ENCODE assay signal across 8 mouse cellular contexts in genomic region chr5:143395649-143396048, GRCm38 (mm10). TPM values are rescaled to one million over a fixed set of nuclear protein-coding genes. Genes with fewer than 3 reads are reported as not detected.
DNase-seq lines count a peak whose midpoint lies in the region; ATAC-seq and TF ChIP-seq lines count a peak whose summit lies in the region.

No protein-coding gene starts in this region.

- WGBS in forebrain, postnatal 0 days, result 48% methylated on average over 2 of the region's 2 CpGs
- 39% methylated on average over 2 of the region's 2 CpGs for WGBS in forebrain, embryonic 12.5 days
- WGBS in liver, postnatal 0 days (ENCODE audit: insufficient replicate concordance), result 41% methylated on average over 2 of the region's 2 CpGs

- H3K4me2 ChIP-seq in forebrain, postnatal 0 days (ENCODE audit: low read depth), result no peak overlapping the region
- H3K4me2 ChIP-seq in forebrain, embryonic 12.5 days, result no peak overlapping the region
- H3K4me2 ChIP-seq in liver, postnatal 0 days (ENCODE audit: low read depth, low read length), result no peak overlapping the region

- no peak for TF ChIP-seq POLR2A in testis, adult 2 months (IDR thresholded peaks at IDR 0.05; ENCODE audit: control insufficient read depth, low read depth, low read length)

- H3K4me1 ChIP-seq in forebrain, postnatal 0 days (ENCODE audit: insufficient read depth), result no peaks in the 10 kb centered on the region
- no peaks in the 10 kb centered on the region for H3K4me1 ChIP-seq in forebrain, embryonic 12.5 days
- H3K4me1 ChIP-seq in testis, adult 2 months (ENCODE audit: control insufficient read depth, insufficient read depth, low read length), result no peaks in the 10 kb centered on the region
- H3K4me1 ChIP-seq in liver, postnatal 0 days (ENCODE audit: insufficient read depth), result no peaks in the 10 kb centered on the region

- H3K36me3 ChIP-seq in forebrain, postnatal 0 days (ENCODE audit: insufficient read depth), result no peaks in the 10 kb centered on the region
- H3K36me3 ChIP-seq in forebrain, embryonic 12.5 days (replicated peaks), result no peaks in the 10 kb centered on the region; the same call in 1 of the 2 replicates
- no peaks in the 10 kb centered on the region for H3K36me3 ChIP-seq in testis, adult 2 months (ENCODE audit: control insufficient read depth, insufficient read depth, low read length)
- no peaks in the 10 kb centered on the region for H3K36me3 ChIP-seq in liver, postnatal 0 days (replicated peaks; ENCODE audit: insufficient read depth, low read length)

- TF ChIP-seq CTCF in forebrain, postnatal 0 days (IDR thresholded peaks at IDR 0.05; ENCODE audit: low read depth), result peak; percentile 48
- peak; percentile 32; the same call in 1 of the 2 replicates for TF ChIP-seq CTCF in testis, adult 2 months (IDR thresholded peaks at IDR 0.05; ENCODE audit: control insufficient read depth, insufficient read depth, insufficient replicate concordance, low read depth, low read length)
- TF ChIP-seq CTCF in liver, postnatal 0 days (IDR thresholded peaks at IDR 0.05; ENCODE audit: low read depth), result peak; percentile 84

- H3K27me3 ChIP-seq in forebrain, postnatal 0 days (ENCODE audit: insufficient read depth, low read length), result no peaks in the 10 kb centered on the region
- no peaks in the 10 kb centered on the region for H3K27me3 ChIP-seq in forebrain, embryonic 12.5 days
- no peaks in the 10 kb centered on the region for H3K27me3 ChIP-seq in testis, adult 2 months (ENCODE audit: control insufficient read depth, insufficient read depth, low read length)
- H3K27me3 ChIP-seq in liver, postnatal 0 days (ENCODE audit: insufficient read depth, low read length), result no peaks in the 10 kb centered on the region

- H3K27ac ChIP-seq in forebrain, postnatal 0 days (ENCODE audit: low read depth, low read length), result no peak overlapping the region
- no peak overlapping the region for H3K27ac ChIP-seq in forebrain, embryonic 12.5 days
- no peak overlapping the region for H3K27ac ChIP-seq in testis, adult 2 months (ENCODE audit: control insufficient read depth, insufficient read depth, low read depth, low read length)
- H3K27ac ChIP-seq in liver, postnatal 0 days (ENCODE audit: low read depth), result no peak overlapping the region

- no peak for ATAC-seq in forebrain, postnatal 0 days
- no peak for ATAC-seq in forebrain, embryonic 12.5 days (ENCODE audit: low FRiP score)
- no peak for ATAC-seq in liver, postnatal 0 days

- no peak overlapping the region for H3K4me3 ChIP-seq in forebrain, postnatal 0 days (ENCODE audit: low read depth, low read length)
- no peak overlapping the region for H3K4me3 ChIP-seq in forebrain, embryonic 12.5 days (replicated peaks)
- no peak overlapping the region for H3K4me3 ChIP-seq in testis, adult 2 months (ENCODE audit: control insufficient read depth, low read depth, low read length)
- H3K4me3 ChIP-seq in liver, postnatal 0 days (ENCODE audit: low read depth, low read length), result no peak overlapping the region

- no peak for TF ChIP-seq EP300 in liver, postnatal 0 days (IDR thresholded peaks at IDR 0.05; ENCODE audit: low read depth)

- H3K9me3 ChIP-seq in forebrain, postnatal 0 days (ENCODE audit: low read length), result no peaks in the 10 kb centered on the region
- no peaks in the 10 kb centered on the region for H3K9me3 ChIP-seq in forebrain, embryonic 12.5 days
- 0 out of 2 replicates have a peak, but pooled peaks cover 3% of the 10 kb centered on the region for H3K9me3 ChIP-seq in liver, postnatal 0 days (ENCODE audit: low read length)

- no peak overlapping the region for H3K9ac ChIP-seq in forebrain, postnatal 0 days
- no peak overlapping the region for H3K9ac ChIP-seq in forebrain, embryonic 12.5 days
- no peak overlapping the region for H3K9ac ChIP-seq in liver, postnatal 0 days (replicated peaks)

- no peak for DNase-seq in forebrain, postnatal 0 days
- no peak for DNase-seq in testis, postnatal 14 days (ENCODE audit: low spot score)
- peak; percentile 45 for DNase-seq in liver, postnatal 0 days
- peak; percentile 54 for DNase-seq in thymus, postnatal 25 days
- no peak for DNase-seq in right cerebral cortex, postnatal 25 days
- DNase-seq in cerebellum, adult 9-10 months, result no peak

RNA-seq across cellular contexts. Expression of gene Kdelr2, which starts 8.0 kb away (rescaled TPM):
- total RNA-seq in forebrain, postnatal 0 days (2014; rRNA removed), result 80.5 and 80.9 TPM in 2 replicates
- 121 and 125 TPM in 2 replicates for polyA plus RNA-seq in forebrain, postnatal 0 days (2015; fragmentation: Nextera tagmentation; extraction: Ambion mirVana)
- 169 and 173 TPM in 2 replicates for polyA plus RNA-seq in forebrain, embryonic 12.5 days (2016; fragmentation: Nextera tagmentation; extraction: Ambion mirVana)
- polyA plus RNA-seq in testis, adult 2 months (2012; rRNA removed), result 58.8 and 64.3 TPM in 2 replicates
- polyA plus RNA-seq in liver, postnatal 0 days (2015; fragmentation: Nextera tagmentation; extraction: Ambion mirVana), result 146 and 160 TPM in 2 replicates

RNA-seq across cellular contexts. Expression of gene Grid2ip, which starts 38.5 kb away (rescaled TPM):
- 1.8 TPM in 2 replicates for total RNA-seq in forebrain, postnatal 0 days (2014; rRNA removed)
- polyA plus RNA-seq in forebrain, postnatal 0 days (2015; fragmentation: Nextera tagmentation; extraction: Ambion mirVana), result 0.52 and 0.88 TPM in 2 replicates
- polyA plus RNA-seq in forebrain, embryonic 12.5 days (2016; fragmentation: Nextera tagmentation; extraction: Ambion mirVana), result 0.38 and 0.41 TPM in 2 replicates
- polyA plus RNA-seq in testis, adult 2 months (2012; rRNA removed), result 0.05 TPM in 2 replicates
- not detected in 2 replicates for polyA plus RNA-seq in liver, postnatal 0 days (2015; fragmentation: Nextera tagmentation; extraction: Ambion mirVana)

Comparison
In these comparisons a context has a peak if more than half of its experiments do, and no peak if none do; other contexts are left out.
1. DNase-seq: peak in liver, postnatal 0 days (single experiment) and thymus, postnatal 25 days (single experiment); none in forebrain, postnatal 0 days (single experiment), testis, postnatal 14 days (single experiment), right cerebral cortex, postnatal 25 days (single experiment) and cerebellum, adult 9-10 months (single experiment).
2. CTCF ChIP-seq: peak in every context shown above with its lines; median percentile 84 in liver, postnatal 0 days; 48 in forebrain, postnatal 0 days; 32 in testis, adult 2 months.